Mouse (Mus musculus) forebrain, embryonic 14.5 days (tissue): ENCODE measurements at regions not wholly inside any gene's neighbourhood (a gene's known extent, or its start where the extent isn't known, plus 50 kb on each side); places are given as distances from the start of the nearest gene placed in this dataset.

Source experiments
- ATAC-seq: fragments of 200-750 bp; cut with Nextera tagmentation; 2 replicates; pipeline ENCODE4 v1.8.0; 2017; ENCODE audit warnings: mild to moderate bottlenecking, moderate library complexity
- DNase-seq: peaks from one replicate; pipeline ENCODE4 v3.0.0-alpha.2; 2015; ENCODE audit warnings: low spot score
- H3K27ac ChIP-seq: fragments of 300-500 bp; sonication (generic); 2 replicates; pipeline ENCODE4 v1.5.1; 2014; ENCODE audit warnings: low read depth, mild to moderate bottlenecking, control low read depth, low read length, moderate library complexity
- H3K27me3 ChIP-seq: fragments of 300-500 bp; sonication (generic); replicated peaks from 2 replicates; pipeline ENCODE4 v1.6.1; 2014; ENCODE audit warnings: low read length, control low read depth, mixed read lengths; ENCODE audit not compliant: control insufficient read depth, insufficient read depth
- H3K36me3 ChIP-seq: fragments of 300-500 bp; sonication (generic); 2 replicates; pipeline ENCODE4 v1.6.1; 2014; ENCODE audit warnings: low read length, control low read depth; ENCODE audit not compliant: control insufficient read depth, insufficient read depth
- H3K4me1 ChIP-seq: fragments of 300-500 bp; sonication (generic); 2 replicates; pipeline ENCODE4 v1.6.1; 2014; ENCODE audit warnings: antibody characterized with exemption, low read length, control low read depth; ENCODE audit not compliant: control insufficient read depth, insufficient read depth
- H3K4me2 ChIP-seq: fragments of 300-500 bp; sonication (generic); 2 replicates; pipeline ENCODE4 v1.6.1; 2014; ENCODE audit warnings: mild to moderate bottlenecking, control low read depth, low read length
- H3K4me3 ChIP-seq: fragments of 300-500 bp; sonication (generic); 2 replicates; pipeline ENCODE4 v1.5.1; 2014; ENCODE audit warnings: low read depth, low read length, control low read depth
- H3K9ac ChIP-seq: fragments of 300-500 bp; sonication (generic); 2 replicates; pipeline ENCODE4 v1.6.1; 2014; ENCODE audit warnings: mild to moderate bottlenecking, low read length, control low read depth, moderate library complexity
- H3K9me3 ChIP-seq: fragments of 300-500 bp; sonication (generic); replicated peaks from 2 replicates; pipeline ENCODE4 v1.6.1; 2016; ENCODE audit warnings: low read length, control low read depth, mixed read lengths; ENCODE audit not compliant: control insufficient read depth
- WGBS: fragments of 180-500 bp; shearing (Covaris S2); extraction: QIAGEN DNeasy Blood & Tissue Kit; methylation state at CpG from one replicate; pipeline ENCODE4 v1.1.7; 2014; 5-methylcytosine and 5-hydroxymethylcytosine counted together

- 85% methylated on average over 9 of the region's 9 CpGs for WGBS
- H3K9me3 ChIP-seq = no peaks in the 10 kb centered on the region
- no peaks in the 10 kb centered on the region for H3K4me1 ChIP-seq
- no peak for DNase-seq
- no peak overlapping the region for H3K4me2 ChIP-seq
- no peak overlapping the region for H3K9ac ChIP-seq
- H3K27ac ChIP-seq = no peak overlapping the region
- no peaks in the 10 kb centered on the region for H3K36me3 ChIP-seq
- H3K4me3 ChIP-seq = no peak overlapping the region
- ATAC-seq = no peak
- no peaks in the 10 kb centered on the region for H3K27me3 ChIP-seq
These were observed 50.9 kb upstream of the Atp12a start for GRCm38 (mm10) chr14:56313969-56314368.

GRCm38 (mm10) chr14:56314459-56314858 is 50.4 kb upstream of the Atp12a start:
- no peaks in the 10 kb centered on the region for H3K9me3 ChIP-seq
- DNase-seq (peak; percentile 59), ATAC-seq (no peak)
- no peaks in the 10 kb centered on the region for H3K27me3 ChIP-seq
- H3K36me3 ChIP-seq = no peaks in the 10 kb centered on the region
- no peak overlapping the region for H3K9ac ChIP-seq
- H3K4me3 ChIP-seq = no peak overlapping the region
- H3K27ac ChIP-seq = no peak overlapping the region
- WGBS = 35% methylated on average over 7 of the region's 7 CpGs
- no peak overlapping the region for H3K4me2 ChIP-seq
- H3K4me1 ChIP-seq = no peaks in the 10 kb centered on the region
